Comparison of ENCODE assay signal across 8 mouse cellular contexts in genomic region chr4:45798964-45799363, GRCm38 (mm10). TPM values are rescaled to one million over a fixed set of nuclear protein-coding genes. Genes with fewer than 3 reads are reported as not detected.
A peak's percentile ranks its signal among the peaks of the same experiment; 100 is the strongest.
DNase-seq lines count a peak whose midpoint lies in the region; ATAC-seq and TF ChIP-seq lines count a peak whose summit lies in the region.

Aldh1b1 (plus strand) TSS chr4:45799022.

- no peak for TF ChIP-seq CTCF in layer of hippocampus, adult 2 months (conservative IDR thresholded peaks at IDR 0.05)

- under 1% methylated on average over 26 of the region's 26 CpGs for WGBS in neural tube, embryonic 13.5 days

- H3K4me2 ChIP-seq in neural tube, embryonic 13.5 days = peak within 1 kb of the TSS; percentile 75

- H3K9me3 ChIP-seq in neural tube, embryonic 13.5 days = no peaks in the 10 kb centered on the region

- peak within 1 kb of the TSS; percentile 61 for H3K4me3 ChIP-seq in layer of hippocampus, adult 2 months
- H3K4me3 ChIP-seq in neural tube, embryonic 13.5 days = peak within 1 kb of the TSS; percentile 50

- peaks cover 33% of the 10 kb centered on the region for H3K4me1 ChIP-seq in neural tube, embryonic 13.5 days (replicated peaks)

- H3K36me3 ChIP-seq in neural tube, embryonic 13.5 days = peaks cover 10% of the 10 kb centered on the region

- ATAC-seq in CD4-positive, CD25-positive, alpha-beta regulatory T cell, adult 4 months = peak; percentile 86
- ATAC-seq in neural tube, embryonic 13.5 days (ENCODE audit: low read depth) = peak; percentile 82

- DNase-seq in brain, adult 2 months (ENCODE audit: low read depth, low spot score) = peak; percentile 83
- peak; percentile 52 for DNase-seq in forelimb bud, embryonic 11.5 days (ENCODE audit: low read depth, low spot score)
- DNase-seq in heart, postnatal 4 days = peak; percentile 84
- DNase-seq in layer of hippocampus, adult 2 months (ENCODE audit: low spot score in 2 of 2) = peak; percentile 75 to 78
- DNase-seq in lung, adult 18-20 months = peak; percentile 73 to 74
- peak; percentile 36 for DNase-seq in telencephalon, adult 2 months (ENCODE audit: low read depth, low spot score)

- H3K9ac ChIP-seq in neural tube, embryonic 13.5 days = peak within 1 kb of the TSS; percentile 79

- H3K27me3 ChIP-seq in neural tube, embryonic 13.5 days = no peaks in the 10 kb centered on the region

- 0 out of 2 replicates have a peak within 1 kb of the TSS, but pooled peaks have one; percentile 61 for H3K27ac ChIP-seq in layer of hippocampus, adult 2 months
- H3K27ac ChIP-seq in neural tube, embryonic 13.5 days (replicated peaks) = peak within 1 kb of the TSS; percentile 70

RNA-seq across cellular contexts. Expression of gene Aldh1b1, which starts in this region (rescaled TPM):
- polyA plus RNA-seq in CD4-positive, CD25-positive, alpha-beta regulatory T cell, adult 4 months (2017; shearing (Covaris generic)) = 10 to 100 TPM in 1 of 2 experiments, 1 to 10 TPM in 1; 4.3 to 10.2 TPM
- total RNA-seq in heart, postnatal 4 days (2021) = 10 to 100 TPM; 84.2 to 91.4 TPM
- 1 to 10 TPM; 8.7 to 9.7 TPM for total RNA-seq in layer of hippocampus, adult 2 months (2021)
- 14.8 and 16.5 TPM in 2 replicates for polyA plus RNA-seq in neural tube, embryonic 13.5 days (2015; fragmentation: Nextera tagmentation; extraction: Ambion mirVana)

Comparison
In these comparisons a context has a peak if more than half of its experiments do, and no peak if none do; other contexts are left out.
1. Peak in every context shown above with its lines: DNase-seq, ATAC-seq, H3K4me3 ChIP-seq and H3K27ac ChIP-seq.
2. RNA of gene Aldh1b1 (total RNA-seq): 84.2 to 91.4 TPM in heart, postnatal 4 days; 8.7 to 9.7 TPM in layer of hippocampus, adult 2 months; every median in the first group is over 4 times any median in the second.